Mouse (Mus musculus) adrenal gland (tissue): ENCODE data around the gene Stip1.
"Not testable (repeated sequence)": the region's sequence is repeated elsewhere in the genome, so short reads cannot be mapped to it uniquely, and the experiment has no call there.

Experiments used
- intact Hi-C: fragments of 180-260 bp; cut with DNase I; formaldehyde crosslinking; loops from one replicate; pipeline ENCODE4 v1.15.1; 2025

Stip1 gene

DNA sequence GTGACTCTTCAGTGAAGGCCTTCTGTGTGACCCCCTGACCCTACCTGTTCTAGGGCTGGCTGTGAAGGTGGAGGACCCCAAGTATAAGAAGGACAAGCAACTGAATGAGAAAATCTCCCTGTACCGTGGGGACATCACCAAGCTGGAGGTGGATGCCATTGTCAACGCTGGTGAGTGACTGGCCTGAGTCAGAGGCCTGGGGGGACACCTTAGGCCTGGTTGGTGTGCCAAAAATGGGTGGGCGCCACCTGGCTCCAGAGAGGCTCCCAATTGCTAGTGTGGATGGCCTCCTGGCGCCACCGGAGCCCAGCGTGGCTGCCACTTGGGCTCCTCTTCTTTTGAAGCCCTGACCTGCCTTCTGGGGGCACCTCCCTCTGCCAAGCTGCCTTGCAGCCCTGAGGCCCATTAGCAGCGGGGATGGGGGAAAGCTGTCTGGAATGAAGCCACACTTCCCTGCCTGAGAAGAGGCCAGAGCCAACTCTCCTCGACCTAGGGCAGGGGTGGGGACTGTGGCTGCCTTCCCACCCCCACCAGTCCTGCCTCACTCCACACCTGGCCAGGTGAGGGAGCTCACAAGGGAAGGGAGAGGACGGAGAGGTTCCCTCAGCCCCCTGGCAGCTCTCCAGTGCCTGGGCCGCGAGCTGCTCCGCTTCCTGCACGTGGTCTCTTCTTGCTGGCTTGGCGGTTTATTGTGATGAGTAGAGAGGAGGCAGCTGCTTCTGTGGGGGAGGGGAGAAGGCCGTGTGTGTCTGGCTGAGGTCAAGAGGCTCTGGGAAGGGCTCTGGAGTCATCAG is 26.5 kb upstream of the Stip1 start:
- intact Hi-C loops = loop anchor here (10.0 kb wide), 1 partner anchor 349 kb away; the partner anchor contains the start of gene 2700081O15Rik

DNA sequence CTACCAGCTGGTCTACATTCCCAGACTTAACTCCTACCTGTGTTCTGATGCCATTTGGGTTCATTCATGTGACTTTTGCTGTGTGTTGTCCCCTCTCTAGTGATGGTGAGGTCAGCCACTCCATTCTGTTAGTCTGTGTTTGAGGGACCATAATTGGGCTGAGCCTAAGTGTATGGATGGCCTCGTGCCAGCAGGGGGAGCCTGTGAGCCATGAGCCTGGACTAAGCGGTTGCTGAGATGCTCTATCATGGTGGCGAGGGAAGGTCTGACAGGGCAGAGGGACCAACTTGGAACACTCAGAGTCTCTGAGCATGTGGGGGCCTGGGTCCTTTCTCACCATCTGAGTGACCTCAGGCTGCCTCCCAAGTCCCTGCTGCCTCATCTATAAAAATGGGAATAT is 24.8 kb upstream of the Stip1 start:
- intact Hi-C loops = loop anchor here (10.0 kb wide), 1 partner anchor 350 kb away; the partner anchor contains the start of gene 2700081O15Rik

DNA sequence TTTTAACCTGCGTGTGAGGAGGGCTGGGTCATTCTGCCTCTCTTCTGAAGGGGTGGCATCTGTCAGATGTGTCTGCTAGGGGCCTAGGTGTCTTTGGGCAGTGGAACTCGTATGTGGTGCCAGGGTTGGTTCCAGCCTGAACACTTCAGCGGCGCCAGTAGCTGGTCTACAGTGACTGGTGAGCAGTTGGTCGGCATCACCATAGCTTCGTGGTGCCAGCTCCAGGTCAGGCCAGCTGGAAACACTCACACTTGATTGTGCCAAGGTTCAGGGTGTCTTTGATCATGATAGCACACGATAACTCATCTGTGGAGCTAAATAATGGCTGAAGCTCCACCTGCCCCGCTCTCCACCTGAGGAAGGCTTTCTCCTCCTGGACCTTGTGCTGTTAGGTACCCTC is 23.1 kb upstream of the Stip1 start:
- intact Hi-C loops = loop anchor here (10.0 kb wide), 1 partner anchor 352 kb away; the partner anchor contains the start of gene 2700081O15Rik

DNA sequence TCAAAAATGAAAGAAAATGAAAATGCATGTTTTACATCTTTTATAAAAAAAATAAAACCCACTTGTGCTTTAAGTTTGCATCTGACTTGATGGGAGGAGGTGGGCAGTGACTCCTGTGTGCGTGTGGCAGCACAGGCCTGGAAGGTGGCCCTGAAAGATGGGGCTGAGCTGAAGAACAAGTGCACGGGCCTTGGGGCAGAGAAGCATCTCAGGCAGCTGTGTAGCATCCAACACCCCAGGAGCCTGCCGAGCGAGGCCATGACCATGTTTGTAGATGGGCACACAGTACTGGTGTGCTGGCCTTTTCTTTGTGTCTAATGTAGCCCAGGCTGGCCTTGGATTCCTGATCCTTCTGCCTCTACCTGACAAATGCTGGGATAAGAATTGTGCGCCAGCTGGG is 22.3 kb upstream of the Stip1 start:
- intact Hi-C loops = loop anchor here (10.0 kb wide), 1 partner anchor 353 kb away; the partner anchor contains the start of gene 2700081O15Rik

DNA sequence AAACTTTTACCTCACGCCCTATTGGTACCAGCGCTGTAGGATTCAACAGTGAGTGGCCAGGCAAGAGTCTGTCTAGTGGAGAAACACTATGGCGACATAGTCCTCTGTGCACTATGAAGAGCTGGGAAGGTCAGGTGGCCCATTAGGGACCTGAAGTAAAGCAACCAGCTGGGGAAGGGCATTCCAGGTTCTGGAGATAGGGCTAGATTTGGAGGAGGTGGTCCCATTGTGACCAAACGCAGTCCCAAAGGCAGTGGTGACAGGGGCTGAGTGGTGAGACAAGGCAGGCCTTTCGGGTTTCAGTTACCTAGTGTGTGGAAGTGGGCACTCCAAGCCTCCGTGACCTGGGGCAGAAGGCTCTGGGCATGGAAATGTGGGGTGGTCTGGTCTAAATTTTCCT is 18.8 kb upstream of the Stip1 start:
- intact Hi-C loops = no loop called here

DNA sequence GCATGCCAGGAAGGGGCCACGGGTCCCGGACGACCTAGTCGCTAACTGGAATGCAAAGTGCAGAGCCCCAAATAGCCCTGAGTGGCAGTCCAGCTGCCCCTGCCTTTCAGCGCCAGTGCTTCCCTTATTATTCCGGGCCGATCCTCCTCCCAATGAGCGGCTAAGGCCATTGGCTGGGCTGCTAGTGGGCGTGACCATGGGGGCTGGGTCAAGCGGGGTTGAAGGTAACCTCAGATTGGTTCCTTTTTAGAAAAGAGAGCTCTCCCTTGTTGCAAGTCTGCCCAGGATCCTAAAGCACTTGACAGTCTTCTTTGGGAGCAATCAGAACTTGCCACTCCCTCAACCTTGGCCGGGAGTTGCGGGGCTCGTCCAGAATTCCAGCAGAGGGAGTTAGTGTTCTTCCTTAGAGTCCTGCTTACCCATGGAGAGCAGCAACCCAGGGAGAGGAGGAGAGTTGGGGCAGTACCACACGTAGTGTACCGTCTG is 18.0 kb upstream of the Stip1 start:
- intact Hi-C loops = no loop called here

DNA sequence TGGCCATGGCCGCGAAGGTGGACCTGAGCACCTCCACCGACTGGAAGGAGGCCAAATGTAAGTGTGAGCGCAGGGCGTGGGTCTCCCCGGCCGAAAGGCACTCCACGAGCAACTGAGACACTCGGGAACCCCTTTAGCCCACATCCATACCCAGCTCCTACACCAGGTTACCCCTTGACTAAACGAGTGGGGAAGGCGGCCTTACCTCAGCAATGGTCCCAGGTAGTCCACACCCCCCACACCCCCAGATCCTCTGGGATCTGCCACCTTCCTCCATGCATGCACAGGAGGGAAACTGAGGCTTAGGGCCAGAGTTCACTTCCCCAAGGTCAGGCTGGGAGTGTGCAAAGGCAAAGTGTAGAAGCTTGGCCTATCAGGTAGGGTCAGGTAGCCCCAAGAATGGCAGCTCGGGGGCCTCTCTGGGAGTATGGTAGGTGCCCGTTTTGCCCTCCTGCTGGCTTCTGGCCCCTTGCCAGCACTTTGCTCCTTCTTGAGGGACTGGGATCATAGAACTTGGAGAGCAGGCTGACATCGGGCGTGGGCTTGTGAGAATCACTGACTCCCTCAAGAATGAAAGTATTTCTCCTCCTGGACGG is 17.5 kb upstream of the Stip1 start:
- intact Hi-C loops = no loop called here

DNA sequence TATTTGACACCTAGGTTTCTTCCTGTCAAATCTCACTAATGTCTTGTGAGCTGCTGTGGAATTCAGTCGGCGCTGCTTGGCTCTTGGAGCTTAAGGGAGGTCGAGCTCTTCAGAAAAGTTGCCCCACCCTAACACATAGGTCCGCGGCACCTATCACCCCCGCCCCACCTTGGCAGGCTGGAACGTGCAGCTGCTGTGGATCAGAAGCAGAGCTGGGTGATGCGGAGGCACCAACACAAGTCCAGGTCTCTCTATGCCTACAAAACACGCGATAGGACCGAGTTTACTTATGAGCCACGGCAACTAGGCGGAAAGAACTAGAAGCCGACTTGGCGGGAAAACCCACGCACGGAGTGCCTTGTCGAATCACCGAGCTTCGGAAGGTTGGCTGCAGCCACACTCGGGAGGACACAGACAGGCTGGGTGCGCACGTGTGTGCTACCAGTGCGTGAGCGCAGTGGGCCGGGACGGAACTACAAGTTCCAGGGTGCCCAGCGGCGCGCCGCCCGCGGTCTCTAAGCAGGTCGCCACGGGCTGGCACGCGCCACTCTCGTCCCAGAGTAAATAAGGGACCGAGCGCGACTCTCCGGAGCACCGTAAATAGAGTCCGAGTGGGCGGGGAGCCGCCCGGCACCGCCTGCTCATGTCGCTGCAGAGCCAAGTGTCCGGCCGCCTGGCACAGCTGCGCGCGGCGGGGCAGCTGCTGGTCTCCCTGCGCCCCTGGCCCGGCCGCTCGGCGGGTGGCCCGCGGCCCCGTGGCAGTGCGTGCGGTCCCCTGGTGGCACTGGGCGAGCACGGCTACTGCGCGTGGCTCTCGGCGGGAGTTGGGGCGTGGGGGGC is 16.7 kb upstream of the Stip1 start, which contains the start of gene Macrod1:
Macrod1 (plus strand) TSS at position 563 of the 840 bp plus-strand sequence.
- intact Hi-C loops = no loop called here

DNA sequence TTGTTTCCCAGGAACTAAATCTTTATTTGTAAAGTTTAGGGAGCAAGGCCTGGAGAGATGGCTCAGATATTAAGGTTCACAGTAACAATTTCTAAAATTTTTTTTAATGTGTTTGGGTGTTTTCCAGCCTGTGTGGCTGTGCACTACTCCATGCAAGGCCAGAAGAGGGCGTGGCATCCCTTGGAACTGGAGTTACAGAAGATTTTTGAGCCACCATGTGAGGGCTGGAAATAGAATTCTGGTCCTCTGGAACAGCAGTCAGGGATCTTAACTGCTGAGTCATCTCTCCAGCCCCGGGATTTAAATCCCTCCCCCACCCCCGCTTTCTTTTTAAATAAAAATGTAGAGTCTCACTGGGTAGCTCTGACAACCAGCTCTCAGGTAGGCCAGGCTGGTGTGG is 15.4 kb upstream of the Stip1 start:
- intact Hi-C loops = no loop called here

DNA sequence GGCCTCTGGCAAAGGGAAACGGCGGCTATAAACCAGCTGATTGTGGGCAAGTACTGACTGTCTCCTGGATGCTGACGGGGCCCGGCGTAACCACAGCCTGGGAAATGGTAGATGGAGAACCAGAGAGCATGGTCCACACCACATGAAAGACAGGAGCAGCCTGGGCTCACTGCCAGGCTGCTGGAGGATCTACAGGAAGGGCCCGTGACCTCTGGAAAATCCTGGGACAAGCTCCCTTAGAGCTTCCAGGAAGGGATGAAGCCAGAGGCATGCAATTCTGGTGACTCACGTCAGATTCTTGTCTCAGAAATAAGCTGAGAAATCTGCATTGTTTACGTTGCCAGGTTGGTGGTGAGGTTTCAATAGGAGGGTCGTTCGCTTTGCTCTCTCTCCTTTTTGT is 15.0 kb upstream of the Stip1 start:
- intact Hi-C loops = no loop called here

DNA sequence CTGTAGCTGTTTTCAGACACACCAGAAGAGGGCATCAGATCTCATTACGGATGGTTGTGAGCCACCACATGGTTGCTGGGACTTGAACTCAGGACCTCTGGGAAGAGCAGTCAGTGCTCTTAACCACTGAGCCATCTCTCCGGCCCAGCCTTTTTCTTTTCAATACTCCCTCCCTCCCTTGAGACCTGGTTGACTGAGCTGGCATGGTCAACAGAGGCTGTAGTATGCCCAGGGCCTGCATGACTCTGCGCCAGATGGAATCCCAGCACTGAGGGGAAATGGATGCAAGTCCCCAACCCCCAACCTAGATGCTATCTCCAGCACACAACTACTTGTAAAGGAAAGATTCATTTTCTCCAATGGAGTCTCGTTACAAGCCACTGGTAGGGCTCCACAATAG is 13.6 kb upstream of the Stip1 start:
- intact Hi-C loops = not testable (repeated sequence)

DNA sequence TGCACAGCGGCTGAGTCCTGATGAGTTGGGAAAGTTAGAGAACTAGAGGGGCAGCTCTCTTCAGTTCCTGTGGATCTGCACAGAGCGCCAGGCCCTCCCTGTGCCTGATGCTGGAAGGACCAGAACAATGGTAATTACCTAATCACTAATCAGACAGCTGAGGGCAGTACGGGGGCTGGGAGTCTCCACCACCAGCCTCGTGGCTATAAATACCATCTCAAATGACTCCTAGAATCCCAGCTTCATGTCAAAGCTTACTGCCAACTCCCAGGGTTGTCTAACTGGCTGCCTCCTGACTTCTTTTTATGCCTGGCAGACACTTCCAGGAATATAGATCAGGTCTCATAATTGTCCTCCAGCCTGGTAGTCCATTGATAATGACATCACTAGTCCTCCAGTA is 4.9 kb upstream of the Stip1 start:
- intact Hi-C loops = no loop called here

DNA sequence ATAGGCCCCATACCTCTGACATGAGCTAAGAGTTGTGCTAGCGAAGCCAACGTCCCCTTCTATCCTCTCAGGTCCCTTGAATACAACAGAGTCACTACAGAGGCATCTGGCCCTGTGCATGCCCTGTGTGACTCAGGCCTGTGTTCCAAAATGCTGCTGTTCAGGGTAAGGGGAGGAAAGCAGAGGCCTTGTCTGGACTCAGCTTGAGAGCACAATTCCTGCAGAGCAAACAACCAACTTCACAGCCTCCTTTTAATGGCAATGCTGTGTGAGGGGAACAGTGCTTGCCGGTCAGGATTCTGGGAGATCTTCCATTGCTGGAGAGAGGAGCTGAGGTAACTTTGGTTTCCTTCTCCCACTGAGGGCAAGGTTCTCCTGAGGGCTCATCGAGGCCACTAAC is 4.5 kb upstream of the Stip1 start:
- intact Hi-C loops = no loop called here

DNA sequence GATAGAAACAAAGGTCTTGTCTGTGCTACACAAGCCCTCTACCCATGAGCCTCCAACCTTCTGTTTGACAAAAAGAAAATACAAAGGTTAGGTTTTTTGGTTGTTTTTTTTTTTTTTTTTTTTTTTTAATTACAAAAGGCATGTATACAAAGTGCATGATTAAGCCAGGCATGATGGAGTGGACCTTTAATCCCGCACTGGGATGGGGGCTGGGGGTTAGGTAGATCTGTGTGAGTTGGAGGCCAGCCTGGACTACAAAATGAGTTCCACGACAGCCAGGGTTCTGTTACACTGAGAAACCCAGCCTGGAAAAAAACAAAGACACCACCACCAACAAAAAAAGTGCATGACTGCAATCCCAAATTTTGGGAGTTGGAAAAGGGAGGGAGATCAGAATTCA is 1.4 kb upstream of the Stip1 start:
- intact Hi-C loops = no loop called here

DNA sequence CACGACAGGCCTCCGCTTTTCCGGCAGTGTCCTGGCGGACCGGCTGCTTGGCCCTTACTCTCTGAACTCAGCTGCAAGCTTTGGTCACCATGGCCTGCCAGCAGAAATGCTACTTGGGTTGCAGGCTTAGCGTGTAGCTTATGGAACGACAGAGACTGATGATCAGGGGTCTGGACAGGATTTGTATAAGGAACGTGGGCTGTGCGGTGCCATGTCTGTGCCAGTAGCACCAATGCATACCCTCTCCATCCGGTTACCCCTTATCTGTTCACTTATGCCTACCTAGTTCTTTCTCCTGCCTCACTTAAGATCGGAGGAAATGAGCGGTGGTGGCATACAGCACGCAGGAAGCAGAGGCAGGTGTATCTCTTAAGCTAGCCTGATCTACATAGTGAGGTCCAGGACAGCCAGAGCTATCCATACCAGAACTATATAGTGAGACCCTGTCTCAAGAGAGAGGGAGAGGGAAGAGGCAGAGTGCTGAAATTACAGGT is 917 bp upstream of the Stip1 start:
- intact Hi-C loops = no loop called here

DNA sequence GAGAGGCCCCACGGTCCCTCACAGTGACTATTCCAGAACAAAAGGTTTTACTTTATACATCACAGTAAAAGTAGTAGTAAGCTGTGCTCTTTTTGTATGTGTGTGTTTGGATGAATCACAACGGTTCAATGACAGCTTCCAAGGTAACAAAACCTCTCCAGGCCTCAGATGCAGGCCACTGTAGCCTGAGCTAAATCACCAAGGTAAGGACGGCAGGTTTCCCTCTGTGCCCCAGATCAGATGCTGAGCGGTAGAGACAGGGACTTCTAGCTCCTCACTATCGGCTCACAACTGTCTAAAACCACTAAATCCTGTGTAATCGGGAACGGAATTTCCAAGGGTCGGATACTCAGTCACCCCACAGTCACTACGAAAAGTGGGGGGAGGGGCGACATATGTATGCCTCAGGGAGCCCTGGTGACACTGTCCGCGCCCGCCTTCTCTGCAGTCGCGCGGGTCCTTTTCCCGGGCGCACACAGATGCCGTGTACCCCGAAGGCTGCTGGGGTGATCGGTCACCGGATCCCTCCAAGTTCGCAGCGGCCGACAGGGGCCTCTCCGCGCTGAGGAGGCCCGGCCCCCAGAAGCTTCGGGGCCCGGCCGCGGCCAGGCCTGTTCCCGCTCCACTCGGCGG is 563 bp downstream of the Stip1 start:
- intact Hi-C loops = loop anchor here (5.0 kb wide), 1 partner anchor 42 kb away; the partner anchor contains the start of genes Nudt22 and Trpt1

DNA sequence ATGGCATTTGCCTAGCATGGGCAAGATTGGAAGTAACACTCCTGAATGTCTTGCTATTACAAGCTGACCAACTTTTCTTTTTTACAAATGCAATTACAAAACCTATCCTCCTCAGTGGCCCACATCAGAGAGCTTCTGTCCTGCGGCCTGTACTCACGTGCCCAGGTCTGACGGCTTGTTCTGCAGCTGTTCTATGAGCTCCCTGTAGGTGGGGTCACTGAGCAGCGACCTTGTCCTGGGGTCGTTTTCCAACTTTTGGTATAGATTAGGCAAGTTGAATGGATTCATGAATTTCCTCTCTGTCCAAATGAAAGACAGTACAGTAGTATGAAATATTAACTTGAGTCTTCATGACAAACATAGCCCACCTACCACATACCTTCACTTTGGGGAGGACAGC is 5.8 kb downstream of the Stip1 start:
- intact Hi-C loops = no loop called here

DNA sequence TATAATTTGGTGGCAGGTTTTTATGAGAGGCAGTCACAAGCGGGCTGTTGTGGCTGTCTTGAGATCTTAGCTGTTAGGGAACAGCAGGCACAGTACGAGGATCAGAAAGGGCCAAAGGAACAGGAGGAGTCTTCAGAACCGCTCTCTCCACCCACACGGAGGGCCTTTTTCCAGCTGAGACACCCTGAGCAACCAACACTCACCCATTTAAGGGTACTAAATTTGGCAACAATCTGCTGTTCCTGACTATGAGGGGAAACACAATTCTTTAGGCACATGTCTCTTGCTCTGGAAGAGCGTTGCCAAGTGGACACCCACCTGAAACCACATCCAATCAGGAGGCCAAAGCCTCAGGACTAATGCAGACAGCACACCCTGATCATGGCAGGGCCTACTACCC is 10.2 kb downstream of the Stip1 start:
- intact Hi-C loops = no loop called here

DNA sequence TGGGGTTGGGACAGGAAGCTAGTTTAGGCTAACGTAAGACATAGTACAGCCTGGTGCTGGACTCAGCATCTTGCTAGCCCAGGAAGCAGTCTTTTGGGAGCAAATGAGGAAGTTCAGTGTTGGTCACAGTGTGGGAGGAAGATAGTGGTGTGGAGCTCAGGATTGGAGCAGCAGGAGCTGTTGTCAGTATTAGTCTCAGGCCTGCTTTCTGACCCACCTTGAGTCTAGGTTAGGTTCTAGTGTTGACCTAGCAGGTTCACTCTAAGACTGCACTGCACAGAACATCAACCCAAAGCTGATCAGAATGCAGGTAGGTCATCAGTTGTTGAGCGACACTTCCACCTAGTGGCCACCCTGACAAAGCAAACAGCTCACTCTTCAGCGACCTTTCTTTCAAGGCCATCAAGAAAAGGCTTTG is 19.5 kb downstream of the Stip1 start:
- intact Hi-C loops = no loop called here

DNA sequence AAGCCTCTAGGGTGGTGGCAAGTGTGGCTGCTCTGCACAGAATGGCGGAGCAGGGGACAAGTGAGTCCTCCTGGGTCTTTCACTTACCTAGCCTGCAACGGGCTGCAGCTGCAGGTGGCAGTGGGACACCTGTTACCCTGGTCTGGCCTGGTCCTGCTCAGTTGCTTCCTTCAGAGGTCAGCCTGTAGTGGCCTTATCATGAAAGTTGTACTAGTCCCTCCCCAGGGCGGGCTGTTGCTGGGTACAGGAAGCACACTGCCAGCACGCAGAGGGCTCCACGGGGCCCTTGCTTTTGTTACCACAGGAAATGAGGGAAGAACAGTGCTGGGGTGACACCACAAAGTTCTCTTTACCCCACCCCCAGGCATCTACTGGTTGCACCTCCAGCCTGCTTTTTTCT is 20.6 kb downstream of the Stip1 start, which contains the start of gene Fermt3:
Fermt3 (minus strand) TSS at position 279 of the 400 bp plus-strand sequence.
- intact Hi-C loops = no loop called here

DNA sequence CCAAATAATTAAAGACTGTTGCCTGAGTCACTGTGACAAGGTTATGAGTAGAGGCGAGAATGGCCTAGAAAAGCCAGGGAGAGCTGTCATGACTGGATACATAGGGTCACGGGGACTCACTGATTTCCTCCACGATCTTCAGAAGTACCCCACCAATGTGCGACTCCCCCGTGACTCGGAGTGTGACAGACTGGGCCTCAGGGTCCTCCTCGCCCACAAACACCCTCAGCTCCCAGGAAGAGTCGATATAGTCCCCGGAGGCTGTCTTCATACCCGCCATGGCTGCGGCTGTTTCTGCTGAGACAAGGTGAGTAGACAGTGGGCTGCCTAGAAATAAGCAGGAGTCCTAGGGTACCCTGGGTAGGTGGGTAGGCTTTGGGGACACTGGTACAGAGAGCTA is 21.2 kb downstream of the Stip1 start:
- intact Hi-C loops = no loop called here
